Comparison of ENCODE assay signal across 18 mouse cellular contexts in genomic region chr14:11612426-11612825, GRCm38 (mm10). TPM values are rescaled to one million over a fixed set of nuclear protein-coding genes. Genes with fewer than 3 reads are reported as not detected.
DNase-seq lines count a peak whose midpoint lies in the region; ATAC-seq and TF ChIP-seq lines count a peak whose summit lies in the region.
"Had no signal": no experiment of that assay in that cellular context is flagged by ENCODE, and none has a peak within 500 bp of the region (broad histone marks: within the 10 kb centered on the region; RNA-seq: fewer than 3 reads in every experiment).

No protein-coding gene starts in this region.

- TF ChIP-seq CTCF in Patski (IDR thresholded peaks at IDR 0.05), result no peak

- CTCF ChIA-PET in Patski (lab: Charles Lee), result interaction anchor here (1.0 to 1.5 kb wide), 3 partner anchors 55 to 528 kb away, joined by 3 to 4 read pairs (median 3); no protein-coding TSS in a partner anchor

- peaks cover 20% of the 10 kb centered on the region for H3K79me2 ChIP-seq in myocyte (ENCODE audit: control insufficient read depth, insufficient read depth)

- no peaks in the 10 kb centered on the region for H3K9me3 ChIP-seq in embryonic facial prominence, embryonic 13.5 days
- no peaks in the 10 kb centered on the region for H3K9me3 ChIP-seq in embryonic facial prominence, embryonic 10.5 days
- H3K9me3 ChIP-seq: forebrain, embryonic 13.5 days; heart, embryonic 15.5 days; hindbrain, embryonic 15.5 days had no signal

- no peak overlapping the region for H3ac ChIP-seq in myocyte (ENCODE audit: control insufficient read depth, insufficient read length)

- DNase-seq in adrenal gland, adult (ENCODE audit: inconsistent age in 2 of 2, low spot score in 1 of 2), result peak; percentile 46 to 77
- no peak for DNase-seq in adrenal gland, adult 8-10 months
- no peak for DNase-seq in embryonic facial prominence, embryonic 10.5 days (ENCODE audit: low spot score)
- DNase-seq in Patski (ENCODE audit: low read depth, low spot score), result no peak
- DNase-seq in thymus, postnatal 36 days, result no peak
- DNase-seq: cerebellum, adult 2 months; cerebellum, postnatal 10 days; forebrain, postnatal 0 days; gastrocnemius, postnatal 14 days; heart, adult 2 months had no signal

- no peak overlapping the region for H3K9ac ChIP-seq in embryonic facial prominence, embryonic 13.5 days
- H3K9ac ChIP-seq: forebrain, embryonic 13.5 days; forebrain, postnatal 0 days; heart, embryonic 15.5 days; hindbrain, embryonic 15.5 days had no signal

- WGBS in embryonic facial prominence, embryonic 13.5 days, result 82% methylated on average over 5 of the region's 5 CpGs
- WGBS in embryonic facial prominence, embryonic 10.5 days, result 91% methylated on average over 5 of the region's 5 CpGs

- H3K4me1 ChIP-seq in embryonic facial prominence, embryonic 13.5 days, result peaks cover 39% of the 10 kb centered on the region
- H3K4me1 ChIP-seq in embryonic facial prominence, embryonic 10.5 days, result peaks cover 20% of the 10 kb centered on the region

- H3K27ac ChIP-seq in embryonic facial prominence, embryonic 13.5 days, result peak overlapping the region; percentile 14; the same call in 1 of the 2 replicates
- H3K27ac ChIP-seq in embryonic facial prominence, embryonic 10.5 days (replicated peaks), result no peak overlapping the region
- H3K27ac ChIP-seq: forebrain, embryonic 13.5 days; heart, adult 2 months; heart, embryonic 15.5 days; hindbrain, embryonic 15.5 days had no signal

- no peak overlapping the region for H3K4me3 ChIP-seq in embryonic facial prominence, embryonic 13.5 days
- no peak overlapping the region for H3K4me3 ChIP-seq in embryonic facial prominence, embryonic 10.5 days
- H3K4me3 ChIP-seq in myocyte, result no peak overlapping the region
- H3K4me3 ChIP-seq: forebrain, embryonic 13.5 days; heart, adult 2 months; heart, embryonic 15.5 days; hindbrain, embryonic 15.5 days had no signal

- POLR2A ChIA-PET in Patski (lab: Charles Lee), result no interaction called here

- ATAC-seq in embryonic facial prominence, embryonic 13.5 days (ENCODE audit: insufficient number of reproducible peaks, insufficient read depth, low FRiP score, low TSS enrichment, low read depth), result no peak
- ATAC-seq in Patski, result peak; percentile 19
- ATAC-seq: forebrain, embryonic 13.5 days; forebrain, postnatal 0 days; intestine, embryonic 16.5 days had no signal

- TF ChIP-seq POLR2A in myocyte (IDR thresholded peaks at IDR 0.05; ENCODE audit: insufficient read length, low read depth), result no peak

- H3K27me3 ChIP-seq in embryonic facial prominence, embryonic 13.5 days, result no peaks in the 10 kb centered on the region
- no peaks in the 10 kb centered on the region for H3K27me3 ChIP-seq in embryonic facial prominence, embryonic 10.5 days (replicated peaks; ENCODE audit: low read depth, poor library complexity, severe bottlenecking)
- H3K27me3 ChIP-seq in Patski (no peaks in the 10 kb centered on the region), myocyte (ENCODE audit: control insufficient read depth, insufficient read depth, insufficient read length) (no peaks in the 10 kb centered on the region)
- H3K27me3 ChIP-seq: forebrain, embryonic 13.5 days; heart, embryonic 15.5 days; hindbrain, embryonic 15.5 days had no signal

- in situ Hi-C loops in Patski (cut with MboI; ENCODE audit: low pct_unique_long_range_greater_than_20kb), result loop anchor here (5.0 kb wide), 1 partner anchor 50 kb away; no protein-coding TSS in a partner anchor

- H3K4me2 ChIP-seq in embryonic facial prominence, embryonic 13.5 days, result no peak overlapping the region
- H3K4me2 ChIP-seq in myocyte (ENCODE audit: low read depth), result peak overlapping the region; percentile 65
- H3K4me2 ChIP-seq: forebrain, embryonic 13.5 days; heart, embryonic 11.5 days; heart, embryonic 15.5 days; hindbrain, embryonic 15.5 days had no signal

- H3K36me3 ChIP-seq in embryonic facial prominence, embryonic 13.5 days, result no peaks in the 10 kb centered on the region
- H3K36me3 ChIP-seq in embryonic facial prominence, embryonic 10.5 days (replicated peaks), result no peaks in the 10 kb centered on the region
- H3K36me3 ChIP-seq in myocyte (ENCODE audit: control insufficient read depth, insufficient read depth), result no peaks in the 10 kb centered on the region
- H3K36me3 ChIP-seq: heart, embryonic 15.5 days; hindbrain, embryonic 15.5 days had no signal

TF ChIP-seq in myocyte, 11 proteins besides CTCF, POLR2A, EP300 and RAD21:
- TF ChIP-seq MAX (IDR thresholded peaks at IDR 0.05; ENCODE audit: low read depth) (no peak), POLR2AphosphoS2 (IDR thresholded peaks at IDR 0.05; ENCODE audit: insufficient read length, low read depth) (no peak), CEBPB (IDR thresholded peaks at IDR 0.05; ENCODE audit: insufficient read depth, poor library complexity, severe bottlenecking) (no peak), TCF12 (IDR thresholded peaks at IDR 0.05; ENCODE audit: insufficient read depth, poor library complexity, severe bottlenecking) (no peak), SRF (IDR thresholded peaks at IDR 0.05; ENCODE audit: control insufficient read depth, insufficient read length, low read depth) (no peak)

RNA-seq across cellular contexts. Expression of gene Ptprg, which starts 59.1 kb away (rescaled TPM):
- 100 to 1,000 TPM in 3 of 4 experiments, 10 to 100 TPM in 1; 96.2 to 135 (median 118) TPM for total RNA-seq in adrenal gland, adult 8-10 months (2022)
- polyA plus RNA-seq in embryonic facial prominence, embryonic 13.5 days (2015; fragmentation: Nextera tagmentation; extraction: Ambion mirVana), result 34.4 and 37.0 TPM in 2 replicates
- polyA plus RNA-seq in embryonic facial prominence, embryonic 10.5 days (2016; fragmentation: Nextera tagmentation; extraction: Ambion mirVana), result 36.3 and 40.7 TPM in 2 replicates
- 40.1 TPM for polyA plus RNA-seq in Patski (2021)
- polyA plus RNA-seq in myocyte (2012; fragmentation: generic; extraction: Trizol), result 14.4 TPM
- total RNA-seq: MEL had no signal

Comparison
In these comparisons a context has a peak if more than half of its experiments do, and no peak if none do; other contexts are left out.
1. DNase-seq: peak in adrenal gland, adult (2 of 2); none in adrenal gland, adult 8-10 months (single experiment), embryonic facial prominence, embryonic 10.5 days (single experiment), Patski (single experiment) and thymus, postnatal 36 days (0 of 2).